Mouse (Mus musculus) kidney, postnatal 4 days (tissue): Measurements from ENCODE around the gene Ocm.
"Not testable (repeated sequence)": the region's sequence is repeated elsewhere in the genome, so short reads cannot be mapped to it uniquely, and the experiment has no call there.

Source experiments
- DNase-seq, 2 experiments: peaks; one replicate each; pipeline ENCODE4 v3.0.0; 2021; ENCODE audit warnings: mixed read lengths in 2 of 2

The Ocm gene

GRCm38 (mm10) chr5:144026620-144027263 is at the start of gene Ocm:
Gene Ocm (minus strand): TSS chr5:144026670.
- no peak for DNase-seq

GRCm38 (mm10) chr5:144071249-144071648 is 44.8 kb upstream of the Ocm start:
- no peak for DNase-seq

- DNase-seq, result no peak
Measured at GRCm38 (mm10) chr5:144070064-144070463, 43.6 kb upstream of the Ocm start.

- DNase-seq, result no peak
Measured at GRCm38 (mm10) chr5:144066036-144066435, 39.6 kb upstream of the Ocm start.

GRCm38 (mm10) chr5:144064093-144064492 is 37.6 kb upstream of the Ocm start:
- no peak for DNase-seq

GRCm38 (mm10) chr5:144054340-144054739 is 27.9 kb upstream of the Ocm start:
- DNase-seq, result no peak

- DNase-seq, result no peak
Measured at GRCm38 (mm10) chr5:144053450-144053849, 27.0 kb upstream of the Ocm start.

GRCm38 (mm10) chr5:144051268-144051667 is 24.8 kb upstream of the Ocm start:
- DNase-seq, result no peak

- DNase-seq, result no peak
Measured at GRCm38 (mm10) chr5:144049881-144050280, 23.4 kb upstream of the Ocm start.

- DNase-seq, result no peak
Measured at GRCm38 (mm10) chr5:144047324-144047723, 20.9 kb upstream of the Ocm start.

- DNase-seq, result peak; percentile 4 to 17
Measured at GRCm38 (mm10) chr5:144043166-144043565, 16.7 kb upstream of the Ocm start.

GRCm38 (mm10) chr5:144040720-144041364 is 14.4 kb upstream of the Ocm start:
- peak; percentile 84 to 85 for DNase-seq

- DNase-seq, result no peak
Measured at GRCm38 (mm10) chr5:144039886-144040285, 13.4 kb upstream of the Ocm start.

GRCm38 (mm10) chr5:144039156-144039675 is 12.7 kb upstream of the Ocm start:
- no peak for DNase-seq

GRCm38 (mm10) chr5:144036952-144037351 is 10.5 kb upstream of the Ocm start:
- peak in 1 of 2 experiments; percentile 3 for DNase-seq

- no peak for DNase-seq
Measured at GRCm38 (mm10) chr5:144034567-144034966, 8.1 kb upstream of the Ocm start.

GRCm38 (mm10) chr5:144032491-144032890 is 6.0 kb upstream of the Ocm start:
- DNase-seq, result peak in 1 of 2 experiments; percentile 6

- no peak for DNase-seq
Measured at GRCm38 (mm10) chr5:144015845-144016244, 10.6 kb downstream of the Ocm start.

- DNase-seq, result no peak
Measured at GRCm38 (mm10) chr5:144015312-144015650, 11.2 kb downstream of the Ocm start.

GRCm38 (mm10) chr5:144014551-144015311 is 11.7 kb downstream of the Ocm start, which contains the start of gene Ccz1:
Gene Ccz1 (minus strand): TSS chr5:144014877.
- DNase-seq, result peak; percentile 78 to 88

GRCm38 (mm10) chr5:144013366-144014134 is 12.9 kb downstream of the Ocm start:
- not testable (repeated sequence) for DNase-seq

- no peak for DNase-seq
Measured at GRCm38 (mm10) chr5:144002461-144003192, 23.8 kb downstream of the Ocm start.
